Mouse (Mus musculus) forebrain, embryonic 15.5 days (tissue): Measurements from ENCODE around the gene Bace1. TPM values are rescaled to one million over a fixed set of nuclear protein-coding genes. Genes with fewer than 3 reads are reported as not detected.
"Not testable (repeated sequence)": the region's sequence is repeated elsewhere in the genome, so short reads cannot be mapped to it uniquely, and the experiment has no call there.

Experiments used
- ATAC-seq: fragments of 200-750 bp; cut with Nextera tagmentation; replicated peaks from 2 replicates; pipeline ENCODE4 v1.8.0; 2017; ENCODE audit warnings: mild to moderate bottlenecking, moderate TSS enrichment, moderate library complexity
- H3K27ac ChIP-seq: fragments of 300-500 bp; sonication (generic); replicated peaks from 2 replicates; pipeline ENCODE4 v1.5.1; 2015; ENCODE audit warnings: mild to moderate bottlenecking, inconsistent platforms
- H3K27me3 ChIP-seq: fragments of 300-500 bp; sonication (generic); 2 replicates; pipeline ENCODE4 v1.6.1; 2015; ENCODE audit warnings: inconsistent platforms
- H3K36me3 ChIP-seq: fragments of 300-500 bp; sonication (generic); 2 replicates; pipeline ENCODE4 v1.6.1; 2015; ENCODE audit warnings: mild to moderate bottlenecking, inconsistent platforms
- H3K4me1 ChIP-seq: fragments of 300-500 bp; sonication (generic); 2 replicates; pipeline ENCODE4 v1.6.1; 2015; ENCODE audit warnings: inconsistent platforms
- H3K4me2 ChIP-seq: fragments of 300-500 bp; sonication (generic); replicated peaks from 2 replicates; pipeline ENCODE4 v1.6.1; 2015; ENCODE audit warnings: mild to moderate bottlenecking, inconsistent platforms
- H3K4me3 ChIP-seq: fragments of 300-500 bp; sonication (generic); 2 replicates; pipeline ENCODE4 v1.5.1; 2015; ENCODE audit warnings: mild to moderate bottlenecking, inconsistent platforms
- H3K9ac ChIP-seq: fragments of 300-500 bp; sonication (generic); replicated peaks from 2 replicates; pipeline ENCODE4 v1.6.1; 2015; ENCODE audit warnings: mild to moderate bottlenecking, inconsistent platforms
- H3K9me3 ChIP-seq: fragments of 300-500 bp; sonication (generic); 2 replicates; pipeline ENCODE4 v1.6.1; 2016; ENCODE audit warnings: inconsistent platforms
- WGBS: fragments of 180-500 bp; shearing (Covaris S2); methylation state at CpG from one replicate; pipeline ENCODE4 v1.1.7; 2015; ENCODE audit warnings: mixed read lengths; 5-methylcytosine and 5-hydroxymethylcytosine counted together
- polyA plus RNA-seq: library from polyadenylated mRNA; unstranded; fragments of >200 nt; fragmentation: Nextera tagmentation; extraction: Ambion mirVana; gene quantifications from 2 replicates; pipeline ENCODE4 v1.2.1, GENCODE M21; 2015

The Bace1 gene
- polyA plus RNA-seq, 1 experiment from 2014 or later: 47.2 TPM

- Histone ChIP-seq H3K36me3 (no peaks in the 10 kb centered on the region), H3K4me3 (peak overlapping the region; percentile 89), H3K27me3 (no peaks in the 10 kb centered on the region), H3K4me1 (peaks cover 42% of the 10 kb centered on the region), H3K27ac (peak overlapping the region; percentile 80; the same call in 1 of the 2 replicates), H3K9me3 (no peaks in the 10 kb centered on the region), H3K4me2 (peak overlapping the region; percentile 83), H3K9ac (peak overlapping the region; percentile 75)
- ATAC-seq: no peak
- 16% methylated on average over 17 of the region's 17 CpGs for WGBS
These were observed 980 bp downstream of the Bace1 start for GRCm38 (mm10) chr9:45839139-45839981.

- WGBS: 80% methylated on average over 7 of the region's 7 CpGs
- H3K27ac ChIP-seq: no peak overlapping the region
- peak overlapping the region; percentile 89 for H3K4me3 ChIP-seq
- peaks cover 42% of the 10 kb centered on the region for H3K4me1 ChIP-seq
- H3K9ac ChIP-seq: peak overlapping the region; percentile 75
- H3K36me3 ChIP-seq: no peaks in the 10 kb centered on the region
- peak overlapping the region; percentile 83 for H3K4me2 ChIP-seq
- no peak for ATAC-seq
- no peaks in the 10 kb centered on the region for H3K9me3 ChIP-seq
- no peaks in the 10 kb centered on the region for H3K27me3 ChIP-seq
These were observed 1.6 kb downstream of the Bace1 start for GRCm38 (mm10) chr9:45839982-45840300.

- no peak for ATAC-seq
- H3K9ac ChIP-seq: no peak overlapping the region; the same call in 1 of the 2 replicates
- peaks cover 42% of the 10 kb centered on the region for H3K4me1 ChIP-seq
- H3K9me3 ChIP-seq: no peaks in the 10 kb centered on the region
- H3K27ac ChIP-seq: no peak overlapping the region
- H3K4me2 ChIP-seq: peak overlapping the region; percentile 83
- H3K4me3 ChIP-seq: peak overlapping the region; percentile 89; the same call in 1 of the 2 replicates
- no peaks in the 10 kb centered on the region for H3K36me3 ChIP-seq
- H3K27me3 ChIP-seq: no peaks in the 10 kb centered on the region
- 69% methylated on average over 5 of the region's 5 CpGs for WGBS
These were observed 2.0 kb downstream of the Bace1 start for GRCm38 (mm10) chr9:45840331-45840730.

GRCm38 (mm10) chr9:45841458-45841857, 3.1 kb downstream of the Bace1 start:
- Histone ChIP-seq H3K9ac (no peak overlapping the region), H3K27me3 (no peaks in the 10 kb centered on the region), H3K4me3 (no peak overlapping the region), H3K4me1 (peaks cover 42% of the 10 kb centered on the region), H3K9me3 (no peaks in the 10 kb centered on the region), H3K27ac (no peak overlapping the region), H3K36me3 (no peaks in the 10 kb centered on the region), H3K4me2 (0 out of 2 replicates have a peak overlapping the region, but pooled peaks have one; percentile 83)
- WGBS: 84% methylated on average over 6 of the region's 6 CpGs
- no peak for ATAC-seq

GRCm38 (mm10) chr9:45843007-45843406, 4.6 kb downstream of the Bace1 start:
- 83% methylated on average over 5 of the region's 5 CpGs for WGBS
- H3K9ac ChIP-seq: no peak overlapping the region
- H3K9me3 ChIP-seq: no peaks in the 10 kb centered on the region
- no peak for ATAC-seq
- no peak overlapping the region for H3K4me3 ChIP-seq
- H3K36me3 ChIP-seq: no peaks in the 10 kb centered on the region
- H3K4me1 ChIP-seq: peaks cover 40% of the 10 kb centered on the region
- H3K27me3 ChIP-seq: no peaks in the 10 kb centered on the region
- no peak overlapping the region for H3K4me2 ChIP-seq
- H3K27ac ChIP-seq: no peak overlapping the region

- Histone ChIP-seq H3K9me3 (no peaks in the 10 kb centered on the region), H3K27ac (no peak overlapping the region), H3K4me2 (no peak overlapping the region), H3K4me1 (peaks cover 38% of the 10 kb centered on the region), H3K36me3 (no peaks in the 10 kb centered on the region), H3K9ac (no peak overlapping the region), H3K27me3 (no peaks in the 10 kb centered on the region), H3K4me3 (no peak overlapping the region)
- 90% methylated on average over 1 of the region's 1 CpGs for WGBS
- ATAC-seq: no peak
These were observed 5.4 kb downstream of the Bace1 start for GRCm38 (mm10) chr9:45843780-45844179.

- ATAC-seq: no peak
- Histone ChIP-seq H3K27ac (no peak overlapping the region), H3K4me2 (no peak overlapping the region), H3K4me1 (peaks cover 37% of the 10 kb centered on the region), H3K4me3 (no peak overlapping the region), H3K9me3 (no peaks in the 10 kb centered on the region), H3K36me3 (no peaks in the 10 kb centered on the region), H3K9ac (no peak overlapping the region), H3K27me3 (no peaks in the 10 kb centered on the region)
- 75% methylated on average over 3 of the region's 3 CpGs for WGBS
These were observed 7.2 kb downstream of the Bace1 start for GRCm38 (mm10) chr9:45845541-45845940.

- not testable (repeated sequence) for H3K9me3 ChIP-seq, ATAC-seq, H3K9ac ChIP-seq, H3K4me2 ChIP-seq, H3K36me3 ChIP-seq, H3K27ac ChIP-seq, H3K27me3 ChIP-seq, H3K4me3 ChIP-seq
- 73% methylated on average over 2 of the region's 2 CpGs for WGBS
- H3K4me1 ChIP-seq: peaks cover 32% of the 10 kb centered on the region
These were observed 7.8 kb downstream of the Bace1 start for GRCm38 (mm10) chr9:45846176-45846575.

GRCm38 (mm10) chr9:45846891-45847460, 8.6 kb downstream of the Bace1 start:
- H3K27ac ChIP-seq: no peak overlapping the region
- no peak overlapping the region for H3K4me3 ChIP-seq
- no peaks in the 10 kb centered on the region for H3K27me3 ChIP-seq
- WGBS: 86% methylated on average over 5 of the region's 5 CpGs
- no peak overlapping the region for H3K4me2 ChIP-seq
- no peak overlapping the region for H3K9ac ChIP-seq
- H3K9me3 ChIP-seq: no peaks in the 10 kb centered on the region
- no peaks in the 10 kb centered on the region for H3K36me3 ChIP-seq
- no peak for ATAC-seq
- H3K4me1 ChIP-seq: peaks cover 25% of the 10 kb centered on the region

GRCm38 (mm10) chr9:45849528-45850408, 11.4 kb downstream of the Bace1 start:
- Histone ChIP-seq H3K9ac (no peak overlapping the region), H3K27me3 (no peaks in the 10 kb centered on the region), H3K9me3 (no peaks in the 10 kb centered on the region), H3K4me1 (peaks cover 17% of the 10 kb centered on the region), H3K36me3 (peaks cover 3% of the 10 kb centered on the region; the same call in 1 of the 2 replicates), H3K27ac (peak overlapping the region; percentile 27), H3K4me3 (no peak overlapping the region), H3K4me2 (no peak overlapping the region)
- ATAC-seq: peak; percentile 60
- WGBS: 52% methylated on average over 9 of the region's 9 CpGs

- WGBS: 82% methylated on average over 8 of the region's 8 CpGs
- Histone ChIP-seq H3K4me1 (peaks cover 17% of the 10 kb centered on the region), H3K36me3 (peaks cover 11% of the 10 kb centered on the region), H3K4me2 (no peak overlapping the region), H3K9me3 (no peaks in the 10 kb centered on the region), H3K9ac (no peak overlapping the region), H3K27ac (peak overlapping the region; percentile 27), H3K4me3 (no peak overlapping the region), H3K27me3 (no peaks in the 10 kb centered on the region)
- ATAC-seq: no peak; the same call in 1 of the 2 replicates
These were observed 12.3 kb downstream of the Bace1 start for GRCm38 (mm10) chr9:45850528-45851155.
